Mouse (Mus musculus): ENCODE measurements at regions not wholly inside any gene's neighbourhood (a gene's known extent, or its start where the extent isn't known, plus 50 kb on each side); places are given as distances from the start of the nearest gene placed in this dataset.

GRCm38 (mm10) chr1:181302151-181302550 is 50.3 kb upstream of the Cnih3 start:
- DNase-seq, result no peak
